Mouse (Mus musculus) gastrocnemius, postnatal 14 days (tissue): ENCODE measurements at regions not wholly inside any gene's neighbourhood (a gene's known extent, or its start where the extent isn't known, plus 50 kb on each side); places are given as distances from the start of the nearest gene placed in this dataset.
A peak's percentile ranks its signal among the peaks of the same experiment; 100 is the strongest.
"Not testable (repeated sequence)": the region's sequence is repeated elsewhere in the genome, so short reads cannot be mapped to it uniquely, and the experiment has no call there.

ENCODE experiments used
- DNase-seq: peaks from one replicate; pipeline ENCODE4 v3.0.0; 2021; ENCODE audit warnings: mixed read lengths
- intact Hi-C: fragments of 180-260 bp; cut with DNase I; formaldehyde crosslinking; loops from one replicate; pipeline ENCODE4 v1.15.1; 2025; ENCODE audit warnings: low total_unique reads

- no peak for DNase-seq
- intact Hi-C loops = loop anchor here (5.0 to 10.0 kb wide), 2 partner anchors 322 to 445 kb away; partner anchors contain the start of gene Sh3bp4
Observed at GRCm38 (mm10) chr1:88752332-88752731, 50.3 kb upstream of the Arl4c start.

DNA sequence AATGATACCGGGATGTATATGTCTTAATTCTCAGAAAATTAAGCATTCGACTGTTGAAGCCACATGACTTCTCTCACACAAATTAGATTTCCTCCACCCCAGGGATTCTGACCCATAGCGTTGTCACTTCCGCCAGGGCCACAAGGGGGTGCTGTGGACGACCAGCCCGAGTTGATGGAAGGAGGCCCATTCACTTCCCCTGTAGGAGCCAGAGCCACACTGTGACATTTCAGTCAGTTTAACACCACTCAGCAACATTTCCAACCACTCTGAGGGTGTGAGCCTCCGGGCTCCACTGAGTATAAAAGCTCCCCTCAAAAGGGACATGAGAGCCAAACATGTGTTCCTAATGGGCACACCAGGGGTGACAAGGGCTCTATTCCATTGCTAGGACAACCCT lies 54.6 kb upstream of the Arl4c start:
- peak; percentile 53 for DNase-seq
- intact Hi-C loops = loop anchor here (10.0 kb wide), 1 partner anchor 318 kb away; the partner anchor contains the start of gene Sh3bp4

- DNase-seq = peak; percentile 23
- intact Hi-C loops = loop anchor here (10.0 kb wide), 1 partner anchor 318 kb away; the partner anchor contains the start of gene Sh3bp4
Observed at GRCm38 (mm10) chr1:88757162-88757561, 55.1 kb upstream of the Arl4c start.

GRCm38 (mm10) chr1:88757746-88758145 lies 55.7 kb upstream of the Arl4c start:
- intact Hi-C loops = loop anchor here (10.0 kb wide), 1 partner anchor 317 kb away; the partner anchor contains the start of gene Sh3bp4
- DNase-seq = peak; percentile 26

GRCm38 (mm10) chr1:88760643-88761042 lies 58.6 kb upstream of the Arl4c start:
- intact Hi-C loops = no loop called here
- no peak for DNase-seq

DNA sequence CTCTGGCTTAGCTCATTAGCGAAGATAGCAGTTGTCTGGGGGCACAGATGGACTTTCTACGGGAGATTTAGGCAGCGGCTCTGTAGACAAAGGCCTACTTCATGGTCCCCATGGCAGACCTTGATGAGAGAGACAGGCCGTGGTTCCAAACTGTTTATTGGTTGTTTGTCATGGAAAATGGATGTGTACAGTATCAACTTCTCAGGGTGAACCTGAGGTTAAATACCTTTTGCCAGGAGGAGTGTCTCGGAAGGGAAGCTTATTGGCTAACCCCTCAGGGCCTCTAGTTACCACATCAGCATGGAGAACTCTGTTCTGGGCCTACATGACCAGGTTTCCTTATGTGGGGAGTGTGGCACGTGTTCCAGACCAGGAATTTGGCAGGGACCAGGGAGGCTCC lies 59.1 kb upstream of the Arl4c start:
- intact Hi-C loops = no loop called here
- no peak for DNase-seq

GRCm38 (mm10) chr1:88763725-88764364 lies 61.8 kb upstream of the Arl4c start:
- DNase-seq = peak; percentile 43
- intact Hi-C loops = no loop called here

- no peak for DNase-seq
- intact Hi-C loops = no loop called here
Observed at GRCm38 (mm10) chr1:88764478-88764877, 62.5 kb upstream of the Arl4c start.

DNA sequence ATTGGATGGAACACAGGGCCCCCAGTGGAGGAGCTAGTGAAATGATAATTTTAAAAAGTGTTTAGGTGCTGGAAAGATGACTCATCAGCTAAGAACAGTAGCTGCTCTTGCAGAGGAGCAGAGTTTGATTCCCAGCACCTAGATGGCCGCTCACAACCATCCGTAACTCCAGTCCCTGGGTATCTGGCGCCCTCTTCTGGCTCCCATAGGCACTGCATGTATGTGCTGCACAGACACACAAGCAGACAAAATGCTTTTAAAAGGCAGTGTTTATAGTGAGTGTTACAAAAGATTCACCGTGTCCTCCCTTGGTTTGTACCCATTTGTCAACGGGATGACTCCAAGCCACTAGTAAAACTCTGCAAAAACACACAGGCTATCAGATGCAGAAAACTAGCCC lies 75.0 kb upstream of the Arl4c start:
- no peak for DNase-seq
- intact Hi-C loops = no loop called here

DNA sequence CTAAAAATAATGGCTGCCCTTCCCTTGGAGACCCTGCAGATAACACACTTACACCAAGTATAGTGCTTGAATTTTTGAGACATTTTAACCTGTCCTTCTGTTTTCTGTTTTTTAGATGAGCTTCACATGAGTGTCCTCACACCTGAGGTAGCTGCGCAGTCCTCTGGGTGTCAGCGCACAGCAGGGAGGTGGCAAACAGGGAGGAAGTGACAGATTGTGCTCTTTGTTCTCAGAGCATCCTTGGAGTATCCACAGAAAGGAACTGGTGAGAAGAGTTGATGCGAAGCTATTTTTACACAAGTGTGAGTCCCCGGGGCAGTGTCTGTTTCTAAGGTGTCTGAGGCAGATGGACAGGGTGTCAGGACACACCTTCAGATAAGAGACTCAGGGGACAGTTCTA lies 78.2 kb upstream of the Arl4c start:
- intact Hi-C loops = no loop called here
- DNase-seq = no peak

DNA sequence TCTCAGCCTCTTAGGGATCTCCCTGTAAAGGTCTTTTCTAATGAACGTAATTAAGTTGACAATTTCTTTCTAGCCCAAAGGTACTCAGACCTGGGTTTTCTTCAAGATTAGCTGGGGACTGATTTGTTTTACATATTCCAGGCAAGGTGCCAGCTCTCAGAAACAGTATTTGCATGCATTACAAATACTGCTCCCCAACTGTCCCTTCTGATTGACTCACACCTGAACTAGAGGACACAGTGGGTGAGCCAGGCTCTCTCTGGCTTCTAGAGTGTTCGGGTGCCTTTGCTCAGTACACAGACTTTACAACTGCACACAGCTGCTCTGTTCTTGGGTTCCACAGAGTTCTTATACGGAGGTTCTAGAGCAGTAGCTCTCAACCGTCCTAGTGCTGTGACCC lies 81.1 kb upstream of the Arl4c start:
- intact Hi-C loops = no loop called here

DNA sequence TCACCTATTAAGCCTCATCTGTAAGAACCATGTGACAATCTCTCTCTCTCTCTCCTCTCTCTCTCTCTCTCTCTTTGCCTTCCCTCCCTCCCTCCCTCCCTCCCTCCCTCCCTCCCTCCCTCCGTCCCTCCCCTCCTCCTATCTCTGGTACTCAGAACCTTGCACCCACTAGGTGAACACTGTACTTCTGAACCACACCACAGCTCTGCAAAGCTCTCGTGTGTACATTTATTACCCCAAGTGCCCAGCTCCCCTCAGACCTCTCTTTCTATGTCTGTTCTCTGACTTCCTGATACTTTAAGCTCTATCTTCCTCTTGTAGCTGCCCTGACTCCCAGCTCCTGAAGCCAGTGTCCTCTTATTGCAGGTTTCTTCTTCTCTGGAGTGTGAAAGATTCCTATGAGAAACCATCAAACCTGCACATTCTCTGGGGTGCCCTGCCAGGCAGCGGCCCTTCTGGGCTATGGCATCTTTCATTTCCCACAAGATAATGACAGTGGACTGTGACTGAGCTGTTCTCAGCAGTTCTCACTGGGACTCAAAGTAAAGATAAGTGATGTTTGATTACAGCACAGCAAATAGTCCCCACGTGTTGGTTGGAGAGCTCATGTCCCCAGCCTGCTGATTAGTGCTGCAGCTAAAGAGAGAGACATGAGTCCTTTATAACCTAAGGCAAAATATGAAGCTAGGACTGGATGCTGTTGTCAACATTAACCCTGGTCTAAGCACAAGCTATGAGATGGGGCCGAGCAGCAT lies 83.0 kb upstream of the Arl4c start:
- DNase-seq = no peak
- intact Hi-C loops = no loop called here

More for the DNA sequence above, 81.1 kb upstream of the Arl4c start:
- no peak for DNase-seq

DNA sequence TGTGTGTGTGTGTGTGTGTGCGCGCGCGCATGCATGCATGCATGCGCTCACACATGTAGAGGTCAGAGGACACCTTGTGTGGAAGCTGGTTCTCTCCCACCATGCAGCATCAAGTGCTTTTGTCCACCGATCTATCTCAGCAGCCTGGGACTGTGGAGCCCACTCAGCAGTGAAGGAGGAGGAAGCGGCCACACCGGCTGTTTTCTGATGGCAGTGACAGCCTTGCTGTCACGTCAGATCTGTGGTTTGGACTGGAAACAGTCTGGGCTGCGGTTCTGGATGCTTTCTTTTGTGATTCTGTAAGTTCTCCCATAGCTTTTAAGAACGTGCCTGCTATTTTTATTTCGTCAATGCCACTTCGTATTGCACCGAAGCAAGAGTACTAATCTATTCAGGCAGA lies 84.0 kb upstream of the Arl4c start:
- DNase-seq = no peak
- intact Hi-C loops = no loop called here

GRCm38 (mm10) chr1:88790674-88791073 lies 88.7 kb upstream of the Arl4c start:
- no peak for DNase-seq
- intact Hi-C loops = no loop called here

DNA sequence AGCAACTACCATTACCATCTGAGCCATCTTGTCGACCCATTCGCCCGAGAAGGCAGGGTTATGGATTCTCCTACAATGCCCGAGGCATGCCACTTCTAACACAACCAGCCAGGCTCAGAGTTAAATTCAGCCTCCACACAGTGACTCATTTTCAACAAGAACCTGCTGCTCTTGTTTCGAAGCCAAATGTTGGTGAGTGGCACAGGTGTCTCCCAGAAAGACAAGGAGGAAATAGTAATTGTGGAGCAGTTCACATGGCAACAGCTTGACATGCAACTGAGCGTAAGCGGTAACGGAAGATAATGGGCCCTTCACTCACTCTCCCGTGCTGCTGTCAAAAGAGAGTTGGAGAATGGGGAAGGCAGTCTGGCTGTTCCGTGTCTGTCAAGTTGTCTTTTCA lies 92.9 kb upstream of the Arl4c start:
- DNase-seq = no peak
- intact Hi-C loops = no loop called here

GRCm38 (mm10) chr1:88798473-88798872 lies 96.5 kb upstream of the Arl4c start:
- DNase-seq = no peak
- intact Hi-C loops = no loop called here

GRCm38 (mm10) chr1:88798874-88799273 lies 96.9 kb upstream of the Arl4c start:
- intact Hi-C loops = no loop called here

DNA sequence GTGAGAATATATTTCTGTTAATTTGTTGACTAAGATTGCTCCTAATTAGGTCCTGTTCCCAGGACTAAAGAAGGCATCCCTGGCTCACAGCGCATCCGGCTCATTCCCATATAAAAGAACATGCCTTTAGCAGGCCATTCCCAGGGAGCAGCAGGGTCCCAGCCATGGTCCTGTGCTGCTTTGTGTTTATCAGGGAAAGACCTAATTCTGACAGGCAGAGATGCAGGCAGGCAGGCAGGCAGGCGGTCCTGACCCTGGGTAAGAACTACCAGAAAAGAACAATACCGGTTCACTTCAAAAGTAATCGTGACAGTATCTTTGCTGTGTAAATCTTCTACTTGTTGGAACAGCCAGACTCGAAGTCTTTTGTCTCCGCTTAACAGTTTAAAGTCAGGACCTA lies 97.3 kb upstream of the Arl4c start:
- DNase-seq = no peak
- intact Hi-C loops = no loop called here

More at GRCm38 (mm10) chr1:88798874-88799273, 96.9 kb upstream of the Arl4c start:
- DNase-seq = no peak

DNA sequence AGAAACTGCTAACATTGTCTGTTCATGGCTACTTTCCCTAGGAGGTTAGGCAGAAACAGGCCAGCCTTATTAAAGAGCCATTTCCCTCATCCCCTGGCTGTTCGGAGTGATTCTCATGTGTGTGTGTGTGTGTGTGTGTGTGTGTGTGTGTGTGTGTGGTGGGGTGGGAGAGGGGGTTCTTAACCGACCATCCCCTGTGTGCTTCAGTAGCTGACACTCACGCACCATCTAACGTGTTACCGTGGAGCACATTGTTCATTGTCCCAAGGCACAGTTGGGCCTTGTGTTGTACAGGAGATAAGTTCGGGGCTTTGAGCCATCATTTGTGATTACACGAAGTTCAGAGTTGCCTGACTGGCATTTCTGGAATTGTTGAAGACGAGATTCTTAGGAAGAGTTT lies 97.8 kb upstream of the Arl4c start:
- DNase-seq = no peak
- intact Hi-C loops = no loop called here

DNA sequence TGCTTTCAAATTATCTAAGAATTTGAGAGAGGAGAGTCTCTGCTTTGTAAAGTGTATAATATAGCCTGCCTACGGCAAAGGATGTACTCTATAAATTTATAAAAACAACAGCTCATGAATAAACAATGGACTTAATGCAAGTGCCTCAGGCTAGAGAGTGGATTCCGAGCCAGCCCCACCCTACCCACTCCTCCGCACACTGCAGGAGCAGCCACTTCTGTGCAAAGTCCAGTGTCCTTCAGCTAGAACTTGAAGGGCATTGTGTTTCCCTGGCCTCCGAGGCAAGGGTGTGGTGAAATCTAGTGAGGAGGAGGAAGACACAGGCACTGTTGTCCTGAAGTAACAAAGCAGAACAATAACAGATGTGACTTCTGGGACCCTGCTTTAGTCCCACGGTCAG lies 98.4 kb upstream of the Arl4c start:
- intact Hi-C loops = no loop called here
- DNase-seq = no peak

- DNase-seq, intact Hi-C loops: not testable (repeated sequence)
Observed at GRCm38 (mm10) chr1:88801151-88801550, 99.1 kb upstream of the Arl4c start.
